Mouse (Mus musculus): ENCODE measurements around the gene Macrod2. TPM values are rescaled to one million over a fixed set of nuclear protein-coding genes. Genes with fewer than 3 reads are reported as not detected.

Macrod2 gene
- polyA plus RNA-seq, 1 experiment from 2014 or later = 31.9 TPM

- Histone ChIP-seq H3K9me3 (ENCODE audit: control insufficient read depth, low read length) (no peaks in the 10 kb centered on the region), H3K4me2 (replicated peaks; ENCODE audit: low read depth) (no peak overlapping the region), H3K27ac (replicated peaks) (no peak overlapping the region), H3K27me3 (ENCODE audit: control insufficient read depth, insufficient read depth, low read length) (no peaks in the 10 kb centered on the region), H3K9ac (ENCODE audit: low read length) (no peak overlapping the region), H3K36me3 (ENCODE audit: control insufficient read depth, insufficient read depth, low read length) (no peaks in the 10 kb centered on the region), H3K4me3 (ENCODE audit: low read depth, low read length) (no peak overlapping the region), H3K4me1 (replicated peaks; ENCODE audit: control insufficient read depth, insufficient read depth) (no peaks in the 10 kb centered on the region)
- ATAC-seq (ENCODE audit: low FRiP score, low TSS enrichment) (no peak), DNase-seq (ENCODE audit: low spot score) (no peak)
- TF ChIP-seq EP300 (optimal IDR thresholded peaks at IDR 0.05) (no peak), CTCF (IDR thresholded peaks at IDR 0.05; ENCODE audit: low read depth) (no peak)
- WGBS = 74% methylated on average over 9 of the region's 9 CpGs
Measured at GRCm38 (mm10) chr2:140853538-140853937, 458.4 kb downstream of the Macrod2 start.

GRCm38 (mm10) chr2:140861356-140861755, 466.2 kb downstream of the Macrod2 start:
- no peak overlapping the region for H3K9ac ChIP-seq (ENCODE audit: low read length)
- no peaks in the 10 kb centered on the region for H3K4me1 ChIP-seq (replicated peaks; ENCODE audit: control insufficient read depth, insufficient read depth)
- H3K27me3 ChIP-seq (ENCODE audit: control insufficient read depth, insufficient read depth, low read length) = no peaks in the 10 kb centered on the region
- no peak overlapping the region for H3K27ac ChIP-seq (replicated peaks)
- no peak overlapping the region for H3K4me3 ChIP-seq (ENCODE audit: low read depth, low read length)
- no peak for ATAC-seq (ENCODE audit: low FRiP score, low TSS enrichment)
- DNase-seq (ENCODE audit: low spot score) = no peak
- H3K36me3 ChIP-seq (ENCODE audit: control insufficient read depth, insufficient read depth, low read length) = no peaks in the 10 kb centered on the region
- H3K4me2 ChIP-seq (replicated peaks; ENCODE audit: low read depth) = no peak overlapping the region
- no peaks in the 10 kb centered on the region for H3K9me3 ChIP-seq (ENCODE audit: control insufficient read depth, low read length)
- TF ChIP-seq CTCF (IDR thresholded peaks at IDR 0.05; ENCODE audit: low read depth) = no peak
- no peak for TF ChIP-seq EP300 (optimal IDR thresholded peaks at IDR 0.05)
- WGBS = 54% methylated on average over 1 of the region's 1 CpGs

GRCm38 (mm10) chr2:140862736-140863135, 467.6 kb downstream of the Macrod2 start:
- H3K27ac ChIP-seq (replicated peaks) = no peak overlapping the region
- no peak for ATAC-seq (ENCODE audit: low FRiP score, low TSS enrichment)
- no peak overlapping the region for H3K4me3 ChIP-seq (ENCODE audit: low read depth, low read length)
- H3K27me3 ChIP-seq (ENCODE audit: control insufficient read depth, insufficient read depth, low read length) = no peaks in the 10 kb centered on the region
- no peaks in the 10 kb centered on the region for H3K9me3 ChIP-seq (ENCODE audit: control insufficient read depth, low read length)
- H3K9ac ChIP-seq (ENCODE audit: low read length) = no peak overlapping the region
- H3K4me2 ChIP-seq (replicated peaks; ENCODE audit: low read depth) = no peak overlapping the region
- H3K36me3 ChIP-seq (ENCODE audit: control insufficient read depth, insufficient read depth, low read length) = no peaks in the 10 kb centered on the region
- TF ChIP-seq CTCF (IDR thresholded peaks at IDR 0.05; ENCODE audit: low read depth) (no peak), EP300 (optimal IDR thresholded peaks at IDR 0.05) (no peak)
- no peak for DNase-seq (ENCODE audit: low spot score)
- 81% methylated on average over 4 of the region's 4 CpGs for WGBS
- no peaks in the 10 kb centered on the region for H3K4me1 ChIP-seq (replicated peaks; ENCODE audit: control insufficient read depth, insufficient read depth)

GRCm38 (mm10) chr2:140865636-140866035, 470.5 kb downstream of the Macrod2 start:
- Histone ChIP-seq H3K9ac (ENCODE audit: low read length) (no peak overlapping the region), H3K27ac (replicated peaks) (no peak overlapping the region), H3K9me3 (ENCODE audit: control insufficient read depth, low read length) (no peaks in the 10 kb centered on the region), H3K36me3 (ENCODE audit: control insufficient read depth, insufficient read depth, low read length) (no peaks in the 10 kb centered on the region), H3K4me3 (ENCODE audit: low read depth, low read length) (no peak overlapping the region), H3K4me1 (replicated peaks; ENCODE audit: control insufficient read depth, insufficient read depth) (no peaks in the 10 kb centered on the region), H3K27me3 (ENCODE audit: control insufficient read depth, insufficient read depth, low read length) (no peaks in the 10 kb centered on the region), H3K4me2 (replicated peaks; ENCODE audit: low read depth) (no peak overlapping the region)
- DNase-seq (ENCODE audit: low spot score) (no peak), ATAC-seq (ENCODE audit: low FRiP score, low TSS enrichment) (no peak)
- WGBS = 82% methylated on average over 1 of the region's 1 CpGs
- no peak for TF ChIP-seq EP300 (optimal IDR thresholded peaks at IDR 0.05)
- TF ChIP-seq CTCF (IDR thresholded peaks at IDR 0.05; ENCODE audit: low read depth) = no peak

- ATAC-seq (ENCODE audit: low FRiP score, low TSS enrichment) (no peak), DNase-seq (ENCODE audit: low spot score) (no peak)
- no peak overlapping the region for H3K4me3 ChIP-seq (ENCODE audit: low read depth, low read length)
- no peaks in the 10 kb centered on the region for H3K4me1 ChIP-seq (replicated peaks; ENCODE audit: control insufficient read depth, insufficient read depth)
- TF ChIP-seq CTCF (IDR thresholded peaks at IDR 0.05; ENCODE audit: low read depth) = no peak
- H3K4me2 ChIP-seq (replicated peaks; ENCODE audit: low read depth) = no peak overlapping the region
- H3K9me3 ChIP-seq (ENCODE audit: control insufficient read depth, low read length) = no peaks in the 10 kb centered on the region
- no peak overlapping the region for H3K27ac ChIP-seq (replicated peaks)
- H3K36me3 ChIP-seq (ENCODE audit: control insufficient read depth, insufficient read depth, low read length) = no peaks in the 10 kb centered on the region
- 77% methylated on average over 5 of the region's 5 CpGs for WGBS
- H3K9ac ChIP-seq (ENCODE audit: low read length) = no peak overlapping the region
- no peaks in the 10 kb centered on the region for H3K27me3 ChIP-seq (ENCODE audit: control insufficient read depth, insufficient read depth, low read length)
Measured at GRCm38 (mm10) chr2:140867116-140867515, 472.0 kb downstream of the Macrod2 start.

- Histone ChIP-seq H3K4me2 (replicated peaks; ENCODE audit: low read depth) (no peak overlapping the region), H3K9ac (ENCODE audit: low read length) (no peak overlapping the region), H3K4me1 (replicated peaks; ENCODE audit: control insufficient read depth, insufficient read depth) (no peaks in the 10 kb centered on the region), H3K27me3 (ENCODE audit: control insufficient read depth, insufficient read depth, low read length) (no peaks in the 10 kb centered on the region), H3K36me3 (ENCODE audit: control insufficient read depth, insufficient read depth, low read length) (no peaks in the 10 kb centered on the region), H3K27ac (replicated peaks) (no peak overlapping the region), H3K9me3 (ENCODE audit: control insufficient read depth, low read length) (no peaks in the 10 kb centered on the region), H3K4me3 (ENCODE audit: low read depth, low read length) (no peak overlapping the region)
- no peak for TF ChIP-seq CTCF (IDR thresholded peaks at IDR 0.05; ENCODE audit: low read depth)
- no peak for TF ChIP-seq EP300 (optimal IDR thresholded peaks at IDR 0.05)
- DNase-seq (ENCODE audit: low spot score) (no peak), ATAC-seq (ENCODE audit: low FRiP score, low TSS enrichment) (no peak)
Measured at GRCm38 (mm10) chr2:140885176-140885575, 490.1 kb downstream of the Macrod2 start.

Data from stomach, postnatal 0 days (tissue).